Mouse (Mus musculus) granulocyte monocyte progenitor cell, adult 5-6 weeks (primary cell): ENCODE measurements around the gene Dnmt3b. TPM values are rescaled to one million over a fixed set of nuclear protein-coding genes. Genes with fewer than 3 reads are reported as not detected.
"Not testable (repeated sequence)": the region's sequence is repeated elsewhere in the genome, so short reads cannot be mapped to it uniquely, and the experiment has no call there.

Experiments
- ATAC-seq: replicated peaks from 2 replicates; pipeline ENCODE4 v1.8.0; 2016; ENCODE audit warnings: mild to moderate bottlenecking, moderate TSS enrichment, inconsistent platforms; ENCODE audit not compliant: poor library complexity, severe bottlenecking
- total RNA-seq, 2 experiments: library from RNA; stranded (forward) in 1 of 2; stranded (reverse) in 1 of 2; fragments of 200-712, 200-1000 nt in 1 of 2; fragments of >200 nt in 1 of 2; fragmentation: Nextera tagmentation in 1 of 2; gene quantifications; 2 replicates each; pipeline ENCODE4 v1.2.3; 2014 to 2017

The Dnmt3b gene
- total RNA-seq, 2 experiments from 2014 or later = 13.9 to 23.7 TPM

DNA sequence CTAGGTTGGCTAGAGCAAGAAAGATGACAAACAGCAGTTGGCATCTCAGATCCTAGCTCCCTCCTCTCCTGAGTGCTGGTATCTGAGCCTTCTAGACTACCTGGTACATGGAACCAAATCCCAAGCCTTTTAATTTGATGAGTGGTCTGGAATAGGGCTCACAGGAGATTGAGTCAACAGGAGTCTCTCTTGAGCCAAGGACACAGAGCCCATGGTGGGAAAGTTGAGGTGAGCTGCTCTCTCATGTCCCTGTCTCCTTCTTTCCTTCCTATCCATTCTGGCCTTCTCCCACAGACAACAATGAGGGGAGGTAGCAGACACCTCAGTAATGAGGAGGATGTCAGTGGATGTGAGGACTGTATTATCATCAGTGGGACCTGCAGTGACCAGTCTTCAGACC is 47.1 kb downstream of the Dnmt3b start, which contains the start of gene Dnmt3c:
TSS of gene Dnmt3c (plus strand) at position 301 of the 400 bp plus-strand sequence.
- ATAC-seq = no peak

DNA sequence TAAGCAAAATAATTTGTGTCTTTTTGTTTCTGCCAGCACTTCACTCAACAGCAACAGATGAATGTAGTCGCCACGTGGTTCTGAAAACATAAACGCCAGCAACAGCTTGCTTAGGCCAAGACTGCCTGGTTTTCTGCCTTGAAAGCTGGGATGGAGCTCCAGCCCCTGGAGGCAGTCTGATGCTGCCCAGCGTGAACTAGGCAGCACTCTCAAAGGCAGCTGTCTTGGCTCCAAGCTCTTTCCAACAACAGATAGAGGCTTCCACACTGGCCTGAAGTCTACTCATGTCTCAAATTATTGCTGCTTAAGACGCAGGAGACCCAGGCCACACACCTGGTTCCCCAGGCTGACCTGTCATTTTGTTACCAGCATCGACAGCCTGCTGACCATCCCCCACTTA is 54.1 kb downstream of the Dnmt3b start:
- ATAC-seq = no peak

DNA sequence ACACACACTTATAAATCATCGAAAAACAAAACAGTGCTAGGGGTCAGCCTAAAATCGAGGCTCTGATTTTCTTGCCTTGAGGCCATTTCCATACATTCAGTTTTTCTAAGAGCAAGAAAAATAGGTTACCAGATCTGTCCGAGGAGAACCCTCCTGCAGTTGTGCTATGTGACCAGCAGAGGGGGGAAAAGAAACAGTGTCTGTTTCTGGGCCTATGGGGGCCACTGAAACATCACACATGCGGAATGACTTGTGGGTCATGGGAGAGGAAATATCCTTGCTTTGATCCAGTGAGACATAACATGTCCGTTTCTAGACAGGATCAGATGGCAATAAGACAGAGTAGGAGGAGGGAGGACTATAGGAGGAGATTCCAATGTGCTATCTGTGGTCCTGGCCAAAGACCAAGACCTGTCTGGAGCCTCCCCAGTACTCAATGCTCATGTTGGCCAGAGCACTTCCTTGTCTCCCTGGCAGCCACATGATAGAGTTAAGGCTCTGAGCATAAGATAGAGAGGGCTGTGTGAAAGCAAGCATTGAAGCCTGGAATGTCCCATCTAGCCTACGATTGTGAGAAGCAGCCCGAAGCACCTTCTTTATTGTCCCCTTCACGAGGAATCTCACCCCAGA is 61.6 kb downstream of the Dnmt3b start:
- peak; percentile 83 for ATAC-seq

DNA sequence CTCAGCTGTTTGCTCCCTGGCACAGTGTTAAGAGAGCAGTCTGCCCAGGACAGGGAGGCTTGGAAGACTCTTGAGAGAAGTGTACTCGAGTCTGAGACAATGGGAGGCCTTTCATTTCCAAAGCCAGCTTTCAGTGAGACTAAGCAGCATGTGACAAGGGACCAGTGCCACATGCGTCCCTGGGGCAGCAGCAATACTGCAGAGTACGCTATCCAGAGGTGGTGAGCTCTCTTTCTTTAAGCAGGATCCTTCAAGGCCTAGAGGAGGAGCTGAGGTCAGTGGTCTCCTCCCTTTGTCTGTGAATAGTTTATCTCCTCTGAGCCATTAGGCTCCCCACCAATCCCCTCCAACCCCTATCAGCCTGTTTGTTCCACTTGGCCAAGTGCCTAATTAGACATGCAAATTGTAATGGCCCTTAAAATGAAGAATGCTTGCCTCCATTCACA is 63.4 kb downstream of the Dnmt3b start:
- no peak for ATAC-seq

DNA sequence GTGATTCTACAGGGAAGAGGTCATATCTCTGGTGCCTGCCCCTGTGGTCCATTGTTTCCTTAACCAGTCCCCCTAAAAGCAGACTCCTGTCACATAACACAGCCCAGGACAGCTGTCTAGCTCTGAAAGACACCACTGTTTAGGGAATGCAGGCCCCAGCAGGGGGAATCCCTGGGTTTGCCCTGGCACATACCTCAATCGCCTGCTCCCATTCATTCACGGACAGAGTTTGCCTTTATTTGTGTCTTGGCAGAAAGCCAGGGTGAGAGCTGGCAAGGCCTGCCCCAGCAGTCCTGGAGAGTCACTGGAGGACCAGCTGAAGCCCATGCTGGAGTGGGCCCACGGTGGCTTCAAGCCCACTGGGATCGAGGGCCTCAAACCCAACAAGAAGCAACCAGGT is 64.0 kb downstream of the Dnmt3b start:
- no peak for ATAC-seq

DNA sequence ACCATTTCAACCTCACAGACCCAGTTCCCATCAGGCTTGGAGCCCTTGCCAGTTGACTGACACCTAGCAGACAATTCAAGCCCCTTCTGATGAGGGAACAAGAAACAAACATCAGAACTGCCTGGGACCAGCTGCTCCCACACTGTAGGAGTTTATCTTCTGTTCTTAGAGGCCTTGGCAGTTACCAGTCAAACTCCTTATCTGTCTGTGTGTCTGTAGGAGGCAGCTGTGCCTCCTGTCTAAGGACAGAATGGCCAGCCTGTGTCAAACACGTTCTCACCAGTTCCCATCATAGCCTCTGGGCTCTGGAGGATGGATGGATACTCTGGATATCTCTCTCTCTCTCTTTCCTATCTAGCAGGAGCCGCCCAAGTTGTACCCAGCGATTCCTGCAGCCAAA is 68.6 kb downstream of the Dnmt3b start:
- not testable (repeated sequence) for ATAC-seq

DNA sequence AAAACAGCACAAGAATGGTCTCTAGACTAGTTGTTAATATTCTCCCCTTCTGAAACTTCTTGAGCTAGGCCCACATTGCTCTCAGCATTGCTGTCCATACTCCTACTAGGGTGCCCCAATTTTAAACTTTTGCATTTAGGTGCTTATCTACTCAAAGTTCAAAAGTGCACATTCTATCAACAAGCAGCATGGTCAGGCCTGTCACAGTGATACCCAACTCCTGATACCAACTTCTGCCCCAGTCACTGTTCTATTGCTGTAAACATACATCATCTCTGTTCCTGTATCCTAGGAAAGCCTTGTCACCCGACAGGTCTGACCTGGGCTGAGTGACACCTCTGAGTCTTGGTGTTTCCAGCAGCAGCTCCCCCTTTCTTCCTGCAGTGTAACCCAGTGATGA is 73.8 kb downstream of the Dnmt3b start:
- ATAC-seq = no peak

DNA sequence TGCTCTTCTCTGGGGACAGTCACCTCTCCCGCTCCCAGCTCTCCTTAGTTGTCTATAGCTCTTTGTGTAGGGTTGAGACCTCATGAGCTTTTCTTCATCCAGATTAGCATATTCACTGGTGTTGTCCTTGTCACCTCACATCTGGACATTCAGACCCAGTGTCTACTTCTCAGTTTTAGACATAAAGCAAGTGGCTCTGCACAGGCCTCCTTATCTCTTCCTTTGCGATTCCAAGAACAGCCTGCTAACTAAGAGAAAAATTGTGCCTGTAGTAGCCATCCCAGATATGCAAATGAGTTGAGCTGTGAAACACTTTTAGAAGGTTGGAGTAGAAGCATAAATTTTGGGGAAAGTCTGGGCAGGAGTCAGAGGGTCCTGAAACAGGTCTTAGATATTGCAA is 75.2 kb downstream of the Dnmt3b start:
- no peak for ATAC-seq

DNA sequence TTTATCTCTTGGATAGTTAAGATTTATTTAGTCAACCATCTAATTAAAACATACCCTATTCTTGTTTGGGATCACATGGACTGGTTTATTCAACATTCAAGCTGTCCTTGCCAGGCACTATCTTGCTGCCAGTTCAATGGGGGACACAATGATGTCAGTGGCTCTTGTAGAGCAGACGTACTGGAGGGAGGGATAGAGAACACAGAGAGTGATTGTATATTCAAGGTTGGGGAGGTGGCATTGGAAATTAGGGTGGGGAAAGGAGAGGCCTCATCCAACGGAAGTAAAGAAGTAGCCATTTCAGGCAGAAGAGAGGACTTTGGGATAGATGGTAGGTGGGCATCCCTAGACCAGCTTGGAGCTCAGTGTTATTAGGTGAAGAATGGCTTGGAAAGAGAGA is 75.6 kb downstream of the Dnmt3b start:
- no peak for ATAC-seq

DNA sequence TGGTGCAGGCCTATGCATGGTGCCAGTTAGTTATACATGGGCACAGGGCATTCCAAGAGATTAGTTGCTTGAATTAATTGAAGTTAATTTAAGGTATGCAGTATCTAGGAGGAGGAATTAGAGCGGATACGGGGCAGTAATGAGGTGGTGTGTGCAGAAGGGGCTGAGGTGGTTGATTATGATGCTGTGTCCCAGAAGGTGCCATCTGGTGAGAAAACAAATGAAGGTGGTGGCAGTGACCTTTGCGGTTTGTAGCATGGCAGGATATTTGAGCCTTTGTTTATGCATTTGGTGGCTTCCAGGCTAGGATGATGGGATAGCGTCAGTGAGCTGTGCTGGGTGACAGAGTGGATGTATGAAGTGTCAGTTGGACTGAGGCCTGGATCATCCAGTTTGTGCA is 76.0 kb downstream of the Dnmt3b start:
- ATAC-seq = no peak

DNA sequence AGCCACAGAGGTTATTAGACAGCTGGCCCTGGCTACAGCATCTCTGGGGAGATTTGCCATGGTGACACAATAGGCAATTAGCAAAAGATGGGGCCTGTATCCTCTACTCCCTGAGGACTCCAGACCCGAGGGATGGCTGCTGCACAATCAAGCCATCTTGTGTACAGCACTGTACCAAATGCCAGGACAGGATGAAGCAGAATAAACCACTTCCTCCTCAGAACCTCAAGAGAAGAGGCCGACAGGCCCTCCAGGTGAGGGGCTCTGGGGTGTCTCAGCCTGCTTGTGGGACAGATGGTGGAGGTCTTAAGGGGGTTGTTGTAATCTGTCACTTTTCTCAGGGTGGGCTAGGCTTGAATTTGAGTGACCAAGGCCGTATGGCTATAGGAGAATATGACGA is 84.8 kb downstream of the Dnmt3b start:
- ATAC-seq = peak; percentile 35

Other genes with a start within 250 kb of the Dnmt3b start
- not detected in 2 replicates for gene 4930404H24Rik, start 156.7 kb upstream of the Dnmt3b start, total RNA-seq (2014; fragmentation: Nextera tagmentation)
- not detected in 2 replicates for gene 4930404H24Rik, start 156.7 kb upstream of the Dnmt3b start, total RNA-seq (2017)
- gene Nol4l, start 119.5 kb upstream of the Dnmt3b start, total RNA-seq (2014; fragmentation: Nextera tagmentation) = 4.7 and 7.4 TPM in 2 replicates
- 0.72 and 0.86 TPM in 2 replicates for gene Nol4l, start 119.5 kb upstream of the Dnmt3b start, total RNA-seq (2017)
- gene Commd7, start 16.7 kb upstream of the Dnmt3b start, total RNA-seq (2014; fragmentation: Nextera tagmentation) = 24.1 and 32.9 TPM in 2 replicates
- gene Commd7, start 16.7 kb upstream of the Dnmt3b start, total RNA-seq (2017) = 41.9 and 50.4 TPM in 2 replicates
- gene Dnmt3c, start 47.2 kb downstream of the Dnmt3b start, total RNA-seq (2014; fragmentation: Nextera tagmentation) = 0.28 TPM in 1 of 2 replicates, not detected in the other
- not detected in 2 replicates for gene Dnmt3c, start 47.2 kb downstream of the Dnmt3b start, total RNA-seq (2017)
- 84.8 and 88.9 TPM in 2 replicates for gene Mapre1, start 91.8 kb downstream of the Dnmt3b start, total RNA-seq (2014; fragmentation: Nextera tagmentation)
- 218 and 268 TPM in 2 replicates for gene Mapre1, start 91.8 kb downstream of the Dnmt3b start, total RNA-seq (2017)
- gene Efcab8, start 130.5 kb downstream of the Dnmt3b start, total RNA-seq (2014; fragmentation: Nextera tagmentation) = not detected in 2 replicates
- gene Efcab8, start 130.5 kb downstream of the Dnmt3b start, total RNA-seq (2017) = not detected in 2 replicates
- not detected in 2 replicates for gene Sun5, start 221.6 kb downstream of the Dnmt3b start, total RNA-seq (2014; fragmentation: Nextera tagmentation)
- not detected in 2 replicates for gene Sun5, start 221.6 kb downstream of the Dnmt3b start, total RNA-seq (2017)
- gene Bpifb2, start 225.6 kb downstream of the Dnmt3b start, total RNA-seq (2014; fragmentation: Nextera tagmentation) = not detected in 2 replicates
- not detected in 2 replicates for gene Bpifb2, start 225.6 kb downstream of the Dnmt3b start, total RNA-seq (2017)